Mouse (Mus musculus) hindbrain, embryonic 16.5 days (tissue): ENCODE measurements at regions not wholly inside any gene's neighbourhood (a gene's known extent, or its start where the extent isn't known, plus 50 kb on each side); places are given as distances from the start of the nearest gene placed in this dataset.

Experiments
- ATAC-seq: fragments of 200-750 bp; cut with Nextera tagmentation; 2 replicates; pipeline ENCODE4 v1.8.0; 2017; ENCODE audit warnings: moderate TSS enrichment, moderate library complexity
- H3K27ac ChIP-seq: fragments of 300-500 bp; sonication (generic); 2 replicates; pipeline ENCODE4 v1.5.1; 2014; ENCODE audit warnings: low read depth, mild to moderate bottlenecking, control low read depth, low read length, moderate library complexity
- H3K27me3 ChIP-seq: fragments of 300-500 bp; sonication (generic); replicated peaks from 2 replicates; pipeline ENCODE4 v1.6.1; 2014; ENCODE audit warnings: low read length; ENCODE audit not compliant: control insufficient read depth, insufficient read depth
- H3K36me3 ChIP-seq: fragments of 300-500 bp; sonication (generic); 2 replicates; pipeline ENCODE4 v1.6.1; 2014; ENCODE audit warnings: mild to moderate bottlenecking, low read length, moderate library complexity, mixed read lengths; ENCODE audit not compliant: control insufficient read depth, insufficient read depth
- H3K4me1 ChIP-seq: fragments of 300-500 bp; sonication (generic); 2 replicates; pipeline ENCODE4 v1.6.1; 2014; ENCODE audit warnings: low read depth, low read length; ENCODE audit not compliant: control insufficient read depth, insufficient read depth
- H3K4me2 ChIP-seq: fragments of 300-500 bp; sonication (generic); 2 replicates; pipeline ENCODE4 v1.6.1; 2014; ENCODE audit warnings: mild to moderate bottlenecking, low read length, control low read depth, moderate library complexity
- H3K4me3 ChIP-seq: fragments of 300-500 bp; sonication (generic); 2 replicates; pipeline ENCODE4 v1.5.1; 2014; ENCODE audit warnings: mild to moderate bottlenecking, low read length, control low read depth, moderate library complexity
- H3K9ac ChIP-seq: fragments of 300-500 bp; sonication (generic); 2 replicates; pipeline ENCODE4 v1.6.1; 2014; ENCODE audit warnings: low read depth, mild to moderate bottlenecking, control low read depth, low read length, moderate library complexity
- H3K9me3 ChIP-seq: fragments of 300-500 bp; sonication (generic); 2 replicates; pipeline ENCODE4 v1.6.1; 2014; ENCODE audit warnings: mild to moderate bottlenecking, low read length, moderate library complexity; ENCODE audit not compliant: control insufficient read depth
- WGBS: fragments of 180-500 bp; shearing (Covaris S2); extraction: QIAGEN DNeasy Blood & Tissue Kit; methylation state at CpG from one replicate; pipeline ENCODE4 v1.1.7; 2014; 5-methylcytosine and 5-hydroxymethylcytosine counted together

- Histone ChIP-seq H3K9me3 (no peaks in the 10 kb centered on the region), H3K27ac (no peak overlapping the region), H3K4me1 (no peaks in the 10 kb centered on the region), H3K4me3 (no peak overlapping the region), H3K36me3 (no peaks in the 10 kb centered on the region), H3K27me3 (no peaks in the 10 kb centered on the region), H3K4me2 (no peak overlapping the region), H3K9ac (no peak overlapping the region)
- 81% methylated on average over 10 of the region's 10 CpGs for WGBS
- ATAC-seq: no peak
Measured at GRCm38 (mm10) chr5:132758941-132759340, 215.8 kb upstream of the Auts2 start.

DNA sequence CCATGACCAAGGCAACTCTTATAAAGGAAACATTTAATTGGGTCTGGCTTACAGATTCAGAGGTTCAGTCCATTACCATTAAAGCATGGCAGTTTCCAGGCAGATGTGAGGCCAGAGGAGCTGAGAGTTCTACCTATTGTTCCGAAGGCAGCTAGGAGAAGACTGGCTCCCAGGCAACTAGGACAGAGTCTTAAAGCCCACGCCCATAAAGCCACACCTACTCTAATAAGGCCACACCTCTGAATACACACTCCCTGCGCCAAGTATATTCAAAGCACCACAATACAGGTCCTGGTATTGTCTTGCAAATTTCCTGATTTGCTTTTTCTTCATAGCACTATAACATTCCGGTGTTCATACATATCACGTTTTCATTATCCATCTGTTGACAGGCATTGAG, 194.8 kb upstream of the Auts2 start:
- H3K9me3 ChIP-seq: no peaks in the 10 kb centered on the region
- H3K36me3 ChIP-seq: no peaks in the 10 kb centered on the region
- H3K4me1 ChIP-seq: no peaks in the 10 kb centered on the region
- 82% methylated on average over 5 of the region's 5 CpGs for WGBS
- no peak overlapping the region for H3K4me2 ChIP-seq
- no peak overlapping the region for H3K27ac ChIP-seq
- no peaks in the 10 kb centered on the region for H3K27me3 ChIP-seq
- ATAC-seq: no peak
- no peak overlapping the region for H3K4me3 ChIP-seq
- H3K9ac ChIP-seq: no peak overlapping the region

- no peaks in the 10 kb centered on the region for H3K27me3 ChIP-seq
- no peak overlapping the region for H3K4me2 ChIP-seq
- no peaks in the 10 kb centered on the region for H3K36me3 ChIP-seq
- WGBS: 29% methylated on average over 10 of the region's 10 CpGs
- no peak for ATAC-seq
- H3K4me1 ChIP-seq: no peaks in the 10 kb centered on the region
- no peaks in the 10 kb centered on the region for H3K9me3 ChIP-seq
- H3K27ac ChIP-seq: no peak overlapping the region
- H3K9ac ChIP-seq: no peak overlapping the region
- no peak overlapping the region for H3K4me3 ChIP-seq
Measured at GRCm38 (mm10) chr5:132728689-132729189, 185.6 kb upstream of the Auts2 start.

DNA sequence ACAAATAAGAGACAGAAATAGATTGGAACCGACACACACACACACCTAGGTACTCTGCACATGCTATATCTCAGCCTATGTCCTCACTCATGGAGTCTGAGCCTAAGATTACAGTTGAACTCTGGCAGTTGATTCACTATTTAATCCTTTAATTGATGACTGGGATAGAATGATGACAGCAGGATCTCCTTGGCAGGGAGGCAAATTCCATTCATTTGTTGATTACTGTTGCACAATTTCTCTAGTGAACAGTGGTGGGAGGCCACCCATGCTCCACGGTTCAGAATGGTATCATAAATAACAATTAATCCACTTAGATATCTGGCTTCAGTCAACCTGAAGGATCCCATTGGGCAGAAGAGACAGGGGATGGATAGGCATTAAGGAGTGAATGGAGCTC, 181.3 kb upstream of the Auts2 start:
- Histone ChIP-seq H3K27me3 (no peaks in the 10 kb centered on the region), H3K9me3 (no peaks in the 10 kb centered on the region), H3K4me3 (no peak overlapping the region), H3K4me2 (no peak overlapping the region), H3K36me3 (no peaks in the 10 kb centered on the region), H3K27ac (no peak overlapping the region), H3K9ac (no peak overlapping the region), H3K4me1 (no peaks in the 10 kb centered on the region)
- 65% methylated on average over 2 of the region's 2 CpGs for WGBS
- no peak for ATAC-seq

GRCm38 (mm10) chr5:132710301-132710700, 167.2 kb upstream of the Auts2 start:
- 0 out of 2 replicates have a peak, but pooled peaks cover 2% of the 10 kb centered on the region for H3K9me3 ChIP-seq
- 78% methylated on average over 4 of the region's 4 CpGs for WGBS
- ATAC-seq: no peak
- no peaks in the 10 kb centered on the region for H3K4me1 ChIP-seq
- no peak overlapping the region for H3K4me3 ChIP-seq
- H3K9ac ChIP-seq: no peak overlapping the region
- no peak overlapping the region for H3K4me2 ChIP-seq
- H3K27me3 ChIP-seq: no peaks in the 10 kb centered on the region
- no peaks in the 10 kb centered on the region for H3K36me3 ChIP-seq
- no peak overlapping the region for H3K27ac ChIP-seq

DNA sequence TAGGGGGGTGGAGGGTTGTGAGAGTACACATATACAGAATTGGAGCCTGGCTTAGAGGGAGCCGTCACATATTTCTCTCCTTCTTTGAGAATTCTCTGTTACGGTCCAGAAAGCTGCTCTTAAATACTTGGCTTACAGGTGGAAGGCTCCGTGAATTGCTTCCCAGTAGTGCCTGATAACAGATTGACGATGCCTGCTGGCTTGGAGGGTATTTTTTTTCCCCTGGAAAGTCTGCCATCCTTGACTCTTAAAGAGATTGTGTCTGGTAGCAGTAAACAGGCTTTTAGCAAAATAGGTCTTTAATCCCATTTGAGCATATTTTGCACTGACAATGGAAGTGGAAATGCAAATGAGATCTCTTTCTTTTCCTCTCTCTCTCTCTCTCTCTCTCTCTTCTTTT, 164.4 kb upstream of the Auts2 start:
- Histone ChIP-seq H3K36me3 (no peaks in the 10 kb centered on the region), H3K27ac (no peak overlapping the region), H3K27me3 (no peaks in the 10 kb centered on the region), H3K4me1 (no peaks in the 10 kb centered on the region), H3K9me3 (no peaks in the 10 kb centered on the region), H3K9ac (no peak overlapping the region), H3K4me2 (no peak overlapping the region), H3K4me3 (no peak overlapping the region)
- ATAC-seq: no peak
- 54% methylated on average over 4 of the region's 4 CpGs for WGBS

DNA sequence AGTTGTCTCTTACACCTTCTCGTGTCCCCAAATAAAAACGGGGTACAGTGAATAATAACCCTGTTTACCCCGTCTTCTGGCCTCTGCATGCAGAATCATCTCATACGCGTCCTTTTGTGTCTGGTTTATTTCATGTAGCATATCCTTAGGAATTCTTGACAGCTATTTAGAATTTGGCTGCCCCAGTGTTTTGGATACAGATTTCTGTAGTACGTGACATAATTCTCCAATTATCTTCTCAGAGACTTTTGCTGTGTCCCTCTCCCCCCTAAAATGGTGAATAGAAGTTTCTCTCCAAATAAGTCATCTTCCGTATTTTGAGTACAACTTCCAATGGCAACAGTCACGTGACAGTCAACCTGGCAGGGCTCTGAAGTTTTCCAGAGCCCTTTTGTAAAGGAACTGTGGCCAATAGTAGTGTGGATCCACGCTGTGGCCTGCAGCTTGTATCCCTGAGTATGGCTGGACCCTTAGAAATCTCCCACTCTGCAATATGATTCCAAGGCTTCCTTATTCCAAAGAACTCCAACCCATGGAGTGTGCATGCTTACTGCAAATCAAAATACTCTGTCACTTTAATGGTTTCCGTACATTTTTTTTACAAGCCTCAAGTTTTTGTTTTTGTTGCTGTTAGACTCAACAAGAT, 160.4 kb upstream of the Auts2 start:
- Histone ChIP-seq H3K36me3 (no peaks in the 10 kb centered on the region), H3K4me1 (no peaks in the 10 kb centered on the region), H3K27me3 (no peaks in the 10 kb centered on the region), H3K4me3 (no peak overlapping the region), H3K4me2 (no peak overlapping the region), H3K27ac (no peak overlapping the region), H3K9me3 (no peaks in the 10 kb centered on the region), H3K9ac (no peak overlapping the region)
- WGBS: 88% methylated on average over 10 of the region's 10 CpGs
- no peak for ATAC-seq

DNA sequence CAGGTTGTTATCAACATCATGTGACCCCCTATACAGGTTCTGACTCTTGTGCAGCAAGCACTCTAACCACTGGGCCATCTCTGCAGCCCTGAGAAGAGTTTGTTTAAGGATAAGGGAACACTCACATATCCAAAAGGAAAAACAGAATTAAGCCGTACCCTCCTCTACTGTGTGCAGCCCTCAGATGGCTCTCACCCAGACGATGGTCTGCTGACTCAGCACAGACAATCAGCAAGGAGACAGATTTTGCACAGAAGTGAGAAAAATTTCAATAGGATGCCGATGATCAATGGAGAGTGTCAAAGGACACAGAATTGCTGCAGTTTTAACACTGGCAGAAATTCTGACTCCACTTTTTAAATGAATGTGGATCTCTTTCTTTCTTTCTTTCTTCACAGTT, 159.4 kb upstream of the Auts2 start:
- Histone ChIP-seq H3K4me1 (no peaks in the 10 kb centered on the region), H3K27ac (no peak overlapping the region), H3K27me3 (no peaks in the 10 kb centered on the region), H3K9me3 (no peaks in the 10 kb centered on the region), H3K4me2 (no peak overlapping the region), H3K9ac (no peak overlapping the region), H3K36me3 (no peaks in the 10 kb centered on the region), H3K4me3 (no peak overlapping the region)
- ATAC-seq: no peak
- 78% methylated on average over 3 of the region's 3 CpGs for WGBS

- Histone ChIP-seq H3K9ac (no peak overlapping the region), H3K27ac (no peak overlapping the region), H3K4me3 (no peak overlapping the region), H3K4me2 (no peak overlapping the region), H3K4me1 (no peaks in the 10 kb centered on the region), H3K9me3 (no peaks in the 10 kb centered on the region), H3K36me3 (no peaks in the 10 kb centered on the region), H3K27me3 (no peaks in the 10 kb centered on the region)
- no peak for ATAC-seq
- 85% methylated on average over 10 of the region's 10 CpGs for WGBS
Measured at GRCm38 (mm10) chr5:132690784-132691183, 147.6 kb upstream of the Auts2 start.
